Mouse (Mus musculus): ENCODE results near the gene Apoo. TPM values are rescaled to one million over a fixed set of nuclear protein-coding genes. Genes with fewer than 3 reads are reported as not detected.
"Not testable (repeated sequence)": the region's sequence is repeated elsewhere in the genome, so short reads cannot be mapped to it uniquely, and the experiment has no call there.

Apoo gene
- 116 and 118 TPM in 2 replicates for polyA plus RNA-seq (2014; fragmentation: Nextera tagmentation; extraction: Ambion mirVana)

GRCm38 (mm10) chrX:94366670-94367241 is at the start of gene Apoo, which contains the start of gene Fam90a1b:
Apoo (plus strand) TSS chrX:94367117.
Fam90a1b (minus strand) TSS chrX:94366777.
- H3K4me2 ChIP-seq (ENCODE audit: low read depth, low read length): peak within 1 kb of the TSS; percentile 37
- H3K4me3 ChIP-seq (ENCODE audit: low read depth, low read length): peak within 1 kb of the TSS; percentile 53
- DNase-seq (ENCODE audit: low spot score) (peak; percentile 95), ATAC-seq (replicated peaks; ENCODE audit: insufficient number of reproducible peaks, low FRiP score, low TSS enrichment, low read depth) (peak; percentile 98)
- peaks cover 22% of the 10 kb centered on the region for H3K27me3 ChIP-seq (ENCODE audit: control insufficient read depth, insufficient read depth, low read length)
- no peaks in the 10 kb centered on the region for H3K9me3 ChIP-seq (replicated peaks; ENCODE audit: control insufficient read depth, low read length)
- no peaks in the 10 kb centered on the region for H3K4me1 ChIP-seq (ENCODE audit: control insufficient read depth, insufficient read depth, low read length)
- no peak within 1 kb of the TSS for H3K27ac ChIP-seq (replicated peaks; ENCODE audit: low read depth, low read length)
- H3K36me3 ChIP-seq (replicated peaks; ENCODE audit: control insufficient read depth, insufficient read depth, low read depth, low read length): no peaks in the 10 kb centered on the region
- H3K9ac ChIP-seq (replicated peaks; ENCODE audit: low read length): peak within 1 kb of the TSS; percentile 47
- 15% methylated on average over 46 of the region's 46 CpGs for WGBS

DNA sequence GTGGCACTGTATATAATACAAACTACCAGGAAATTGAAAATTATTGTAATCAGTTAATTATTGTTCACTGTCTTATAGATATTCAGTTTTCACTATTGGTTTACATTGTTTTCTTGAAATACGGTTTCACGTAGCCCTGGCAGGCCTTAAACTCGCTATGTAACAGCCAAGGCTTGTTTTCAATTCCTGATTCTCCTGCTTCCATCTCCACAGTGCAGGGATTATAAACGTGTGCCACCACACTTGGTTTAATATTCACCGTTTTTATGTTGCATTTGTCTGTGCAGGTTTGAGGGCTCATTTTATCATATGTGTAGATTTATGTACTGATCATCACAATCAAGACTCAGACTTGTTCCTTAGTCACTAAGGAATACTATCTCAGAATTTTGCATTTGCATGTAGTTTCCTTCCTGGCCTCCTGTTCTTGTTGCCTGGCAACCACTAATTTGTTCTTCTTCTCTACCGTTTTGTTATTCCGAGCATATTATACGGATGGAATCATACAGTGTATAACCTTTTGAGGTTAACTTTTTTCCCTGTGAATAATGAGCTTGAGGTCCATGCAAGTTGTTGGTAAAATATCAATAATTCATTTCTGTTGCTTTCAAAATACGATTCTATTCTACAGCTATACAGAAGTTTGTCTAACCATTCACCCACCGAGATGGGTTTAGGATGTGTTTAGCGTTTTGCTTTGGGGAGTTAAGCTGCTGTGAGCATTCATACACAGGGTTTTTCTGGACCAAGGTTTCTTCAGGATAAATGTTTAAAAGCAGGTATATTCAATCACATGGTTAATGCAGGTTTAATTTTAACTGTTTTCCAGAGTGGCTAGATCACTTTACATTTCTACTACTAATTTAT is 45.6 kb upstream of the Apoo start:
- Histone ChIP-seq H3K9me3 (replicated peaks; ENCODE audit: control insufficient read depth, low read length) (no peaks in the 10 kb centered on the region), H3K4me3 (ENCODE audit: low read depth, low read length) (no peak overlapping the region), H3K4me2 (ENCODE audit: low read depth, low read length) (no peak overlapping the region), H3K27ac (replicated peaks; ENCODE audit: low read depth, low read length) (no peak overlapping the region), H3K27me3 (ENCODE audit: control insufficient read depth, insufficient read depth, low read length) (peaks cover 3% of the 10 kb centered on the region; the same call in 1 of the 2 replicates), H3K9ac (replicated peaks; ENCODE audit: low read length) (no peak overlapping the region), H3K36me3 (replicated peaks; ENCODE audit: control insufficient read depth, insufficient read depth, low read depth, low read length) (no peaks in the 10 kb centered on the region), H3K4me1 (ENCODE audit: control insufficient read depth, insufficient read depth, low read length) (no peaks in the 10 kb centered on the region)
- ATAC-seq (replicated peaks; ENCODE audit: insufficient number of reproducible peaks, low FRiP score, low TSS enrichment, low read depth) (no peak), DNase-seq (ENCODE audit: low spot score) (no peak)
- 78% methylated on average over 11 of the region's 11 CpGs for WGBS

- not testable (repeated sequence) for H3K36me3 ChIP-seq (replicated peaks; ENCODE audit: control insufficient read depth, insufficient read depth, low read depth, low read length); ATAC-seq (replicated peaks; ENCODE audit: insufficient number of reproducible peaks, low FRiP score, low TSS enrichment, low read depth); H3K4me1 ChIP-seq (ENCODE audit: control insufficient read depth, insufficient read depth, low read length); H3K9me3 ChIP-seq (replicated peaks; ENCODE audit: control insufficient read depth, low read length); H3K9ac ChIP-seq (replicated peaks; ENCODE audit: low read length); H3K27me3 ChIP-seq (ENCODE audit: control insufficient read depth, insufficient read depth, low read length); H3K4me2 ChIP-seq (ENCODE audit: low read depth, low read length); DNase-seq (ENCODE audit: low spot score); H3K27ac ChIP-seq (replicated peaks; ENCODE audit: low read depth, low read length); H3K4me3 ChIP-seq (ENCODE audit: low read depth, low read length)
- 94% methylated on average over 2 of the region's 4 CpGs for WGBS
Observed at GRCm38 (mm10) chrX:94343638-94344037, 23.3 kb upstream of the Apoo start.

GRCm38 (mm10) chrX:94365381-94365925 is 1.5 kb upstream of the Apoo start:
- Histone ChIP-seq H3K4me1 (ENCODE audit: control insufficient read depth, insufficient read depth, low read length) (no peaks in the 10 kb centered on the region), H3K9ac (replicated peaks; ENCODE audit: low read length) (no peak overlapping the region), H3K4me2 (ENCODE audit: low read depth, low read length) (no peak overlapping the region; the same call in 1 of the 2 replicates), H3K9me3 (replicated peaks; ENCODE audit: control insufficient read depth, low read length) (no peaks in the 10 kb centered on the region), H3K36me3 (replicated peaks; ENCODE audit: control insufficient read depth, insufficient read depth, low read depth, low read length) (no peaks in the 10 kb centered on the region), H3K27ac (replicated peaks; ENCODE audit: low read depth, low read length) (no peak overlapping the region), H3K27me3 (ENCODE audit: control insufficient read depth, insufficient read depth, low read length) (peaks cover 22% of the 10 kb centered on the region), H3K4me3 (ENCODE audit: low read depth, low read length) (no peak overlapping the region)
- 15% methylated on average over 14 of the region's 14 CpGs for WGBS
- ATAC-seq (replicated peaks; ENCODE audit: insufficient number of reproducible peaks, low FRiP score, low TSS enrichment, low read depth) (no peak), DNase-seq (ENCODE audit: low spot score) (peak; percentile 19)

DNA sequence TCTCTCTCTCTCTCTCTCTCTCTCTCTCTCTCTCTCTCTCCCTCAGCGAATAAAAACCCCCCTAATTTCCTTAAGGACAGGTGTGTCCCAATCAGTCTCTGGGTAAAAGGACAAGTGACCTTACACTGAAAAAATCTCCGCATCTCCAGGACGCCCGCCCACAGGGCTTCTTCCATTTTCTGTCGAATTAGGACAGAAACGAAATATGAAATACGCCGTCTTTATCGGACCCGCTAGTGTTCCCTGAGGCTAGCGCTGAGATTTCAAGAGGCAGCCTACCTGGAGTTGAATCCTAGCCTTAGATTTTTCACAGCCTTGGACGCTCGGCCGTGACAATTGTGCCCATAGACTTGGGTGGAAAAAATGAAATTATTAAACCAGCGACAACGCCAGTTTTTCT is 888 bp upstream of the Apoo start:
- Histone ChIP-seq H3K4me2 (ENCODE audit: low read depth, low read length) (peak overlapping the region; percentile 37), H3K36me3 (replicated peaks; ENCODE audit: control insufficient read depth, insufficient read depth, low read depth, low read length) (no peaks in the 10 kb centered on the region), H3K9me3 (replicated peaks; ENCODE audit: control insufficient read depth, low read length) (no peaks in the 10 kb centered on the region), H3K9ac (replicated peaks; ENCODE audit: low read length) (no peak overlapping the region), H3K27ac (replicated peaks; ENCODE audit: low read depth, low read length) (no peak overlapping the region), H3K4me1 (ENCODE audit: control insufficient read depth, insufficient read depth, low read length) (no peaks in the 10 kb centered on the region), H3K27me3 (ENCODE audit: control insufficient read depth, insufficient read depth, low read length) (peaks cover 22% of the 10 kb centered on the region), H3K4me3 (ENCODE audit: low read depth, low read length) (peak overlapping the region; percentile 18; the same call in 1 of the 2 replicates)
- DNase-seq (ENCODE audit: low spot score) (no peak), ATAC-seq (replicated peaks; ENCODE audit: insufficient number of reproducible peaks, low FRiP score, low TSS enrichment, low read depth) (no peak)
- 15% methylated on average over 15 of the region's 16 CpGs for WGBS

DNA sequence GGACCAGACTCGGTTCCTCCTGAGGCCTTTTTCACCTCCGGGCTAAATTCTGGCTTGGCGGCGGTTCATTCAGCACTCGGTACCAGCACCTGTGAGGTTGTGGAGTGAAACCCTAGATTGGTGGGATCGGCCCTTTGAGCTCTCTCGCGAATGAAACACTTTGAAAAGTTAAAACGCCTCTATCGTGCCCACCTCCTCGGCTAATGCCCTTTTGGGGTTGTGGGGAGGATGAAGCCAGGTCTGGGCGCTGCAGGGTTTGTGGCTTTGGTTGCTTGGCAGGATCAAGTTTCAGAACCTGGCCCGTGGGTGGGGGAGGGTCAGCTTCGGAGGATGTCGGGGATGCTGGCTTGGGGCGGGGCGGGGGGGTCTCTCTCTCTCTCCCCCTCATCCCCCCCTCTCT is 331 bp downstream of the Apoo start:
- peak overlapping the region; percentile 47 for H3K9ac ChIP-seq (replicated peaks; ENCODE audit: low read length)
- ATAC-seq (replicated peaks; ENCODE audit: insufficient number of reproducible peaks, low FRiP score, low TSS enrichment, low read depth) (peak; percentile 57), DNase-seq (ENCODE audit: low spot score) (peak; percentile 23)
- H3K27ac ChIP-seq (replicated peaks; ENCODE audit: low read depth, low read length): no peak overlapping the region
- no peaks in the 10 kb centered on the region for H3K9me3 ChIP-seq (replicated peaks; ENCODE audit: control insufficient read depth, low read length)
- peaks cover 22% of the 10 kb centered on the region for H3K27me3 ChIP-seq (ENCODE audit: control insufficient read depth, insufficient read depth, low read length)
- WGBS: 15% methylated on average over 15 of the region's 17 CpGs
- peak overlapping the region; percentile 30 for H3K4me2 ChIP-seq (ENCODE audit: low read depth, low read length)
- no peaks in the 10 kb centered on the region for H3K4me1 ChIP-seq (ENCODE audit: control insufficient read depth, insufficient read depth, low read length)
- H3K36me3 ChIP-seq (replicated peaks; ENCODE audit: control insufficient read depth, insufficient read depth, low read depth, low read length): no peaks in the 10 kb centered on the region
- peak overlapping the region; percentile 53 for H3K4me3 ChIP-seq (ENCODE audit: low read depth, low read length)

- H3K9me3 ChIP-seq (replicated peaks; ENCODE audit: control insufficient read depth, low read length): no peaks in the 10 kb centered on the region
- no peaks in the 10 kb centered on the region for H3K4me1 ChIP-seq (ENCODE audit: control insufficient read depth, insufficient read depth, low read length)
- ATAC-seq (replicated peaks; ENCODE audit: insufficient number of reproducible peaks, low FRiP score, low TSS enrichment, low read depth): no peak
- no peaks in the 10 kb centered on the region for H3K27me3 ChIP-seq (ENCODE audit: control insufficient read depth, insufficient read depth, low read length)
- H3K27ac ChIP-seq (replicated peaks; ENCODE audit: low read depth, low read length): no peak overlapping the region
- H3K9ac ChIP-seq (replicated peaks; ENCODE audit: low read length): no peak overlapping the region
- DNase-seq (ENCODE audit: low spot score): no peak
- H3K4me2 ChIP-seq (ENCODE audit: low read depth, low read length): no peak overlapping the region
- 82% methylated on average over 5 of the region's 5 CpGs for WGBS
- no peak overlapping the region for H3K4me3 ChIP-seq (ENCODE audit: low read depth, low read length)
- no peaks in the 10 kb centered on the region for H3K36me3 ChIP-seq (replicated peaks; ENCODE audit: control insufficient read depth, insufficient read depth, low read depth, low read length)
Observed at GRCm38 (mm10) chrX:94378734-94379133, 11.8 kb downstream of the Apoo start.

GRCm38 (mm10) chrX:94408975-94409374 is 42.1 kb downstream of the Apoo start:
- 48% methylated on average over 3 of the region's 3 CpGs for WGBS
- no peak for ATAC-seq (replicated peaks; ENCODE audit: insufficient number of reproducible peaks, low FRiP score, low TSS enrichment, low read depth)
- no peak for DNase-seq (ENCODE audit: low spot score)
- no peak overlapping the region for H3K9ac ChIP-seq (replicated peaks; ENCODE audit: low read length)
- H3K4me3 ChIP-seq (ENCODE audit: low read depth, low read length): no peak overlapping the region
- H3K4me2 ChIP-seq (ENCODE audit: low read depth, low read length): no peak overlapping the region
- H3K27me3 ChIP-seq (ENCODE audit: control insufficient read depth, insufficient read depth, low read length): no peaks in the 10 kb centered on the region
- H3K9me3 ChIP-seq (replicated peaks; ENCODE audit: control insufficient read depth, low read length): no peaks in the 10 kb centered on the region
- no peaks in the 10 kb centered on the region for H3K36me3 ChIP-seq (replicated peaks; ENCODE audit: control insufficient read depth, insufficient read depth, low read depth, low read length)
- H3K27ac ChIP-seq (replicated peaks; ENCODE audit: low read depth, low read length): no peak overlapping the region
- H3K4me1 ChIP-seq (ENCODE audit: control insufficient read depth, insufficient read depth, low read length): no peaks in the 10 kb centered on the region
